Mouse (Mus musculus) adrenal gland, adult 8-10 months (tissue): ENCODE measurements around the gene Acsm1. TPM values are rescaled to one million over a fixed set of nuclear protein-coding genes. Genes with fewer than 3 reads are reported as not detected.
"Not testable (repeated sequence)": the region's sequence is repeated elsewhere in the genome, so short reads cannot be mapped to it uniquely, and the experiment has no call there.

Source experiments
- DNase-seq: peaks from one replicate; pipeline ENCODE4 v3.0.0; 2022
- total RNA-seq, 4 experiments: library from RNA; stranded (reverse); gene quantifications; 2 replicates each; pipeline ENCODE4 v1.2.4; 2022

Acsm1 gene
- total RNA-seq: not detected

DNA sequence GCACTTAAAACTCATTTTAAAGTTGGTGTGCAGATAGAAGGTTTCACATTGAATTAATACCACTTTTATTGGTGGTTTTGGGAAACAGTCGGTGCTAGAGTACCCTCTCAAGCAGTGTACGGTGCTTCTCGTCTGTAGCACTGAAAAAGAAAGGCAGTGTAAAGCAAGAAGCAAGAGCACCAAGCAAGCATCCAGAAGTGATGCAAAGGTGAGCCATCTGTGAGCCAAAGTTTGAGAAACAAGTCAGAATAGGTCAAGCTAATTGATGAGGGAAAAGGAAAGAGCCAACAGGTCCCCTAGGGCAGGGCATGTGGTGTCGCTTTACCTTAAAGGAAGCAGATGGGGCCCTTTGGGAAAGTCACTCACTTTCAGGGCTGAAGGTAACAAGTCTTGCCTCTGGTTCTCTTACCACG lies at the start of gene Acsm1:
Gene Acsm1 (plus strand): TSS at position 363 of the 413 bp plus-strand sequence.
- DNase-seq: no peak

DNA sequence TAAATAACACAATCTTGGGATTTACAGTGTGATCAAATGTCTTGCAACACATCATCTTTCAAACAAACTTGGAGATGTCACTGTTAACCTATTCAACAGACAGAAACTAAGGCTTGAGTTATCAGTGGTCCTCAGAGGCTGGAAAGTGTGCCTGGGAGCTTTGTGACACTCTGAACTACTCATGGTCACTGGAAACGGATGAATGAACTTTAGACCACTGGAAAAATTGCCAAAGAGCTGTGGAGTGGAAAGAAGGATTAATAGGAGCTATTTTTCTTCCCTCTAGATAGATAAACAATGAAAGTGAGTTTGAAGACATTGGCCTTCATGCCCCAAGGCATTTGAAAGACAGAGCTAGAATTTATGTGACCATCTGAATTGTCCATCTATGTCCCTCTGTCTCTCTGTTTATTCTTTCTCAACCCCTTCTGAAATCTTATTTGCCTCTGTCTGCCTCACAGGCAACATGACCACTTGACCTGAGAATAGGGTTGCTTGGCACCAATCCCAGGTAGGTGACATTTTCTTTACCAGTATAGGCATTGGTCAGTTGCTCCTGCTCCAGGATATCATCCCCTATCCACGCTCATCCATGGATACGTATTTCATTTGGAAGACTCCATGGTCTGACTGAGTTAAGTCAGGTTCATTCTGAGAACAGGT lies 46.9 kb upstream of the Acsm1 start:
- no peak for DNase-seq

DNA sequence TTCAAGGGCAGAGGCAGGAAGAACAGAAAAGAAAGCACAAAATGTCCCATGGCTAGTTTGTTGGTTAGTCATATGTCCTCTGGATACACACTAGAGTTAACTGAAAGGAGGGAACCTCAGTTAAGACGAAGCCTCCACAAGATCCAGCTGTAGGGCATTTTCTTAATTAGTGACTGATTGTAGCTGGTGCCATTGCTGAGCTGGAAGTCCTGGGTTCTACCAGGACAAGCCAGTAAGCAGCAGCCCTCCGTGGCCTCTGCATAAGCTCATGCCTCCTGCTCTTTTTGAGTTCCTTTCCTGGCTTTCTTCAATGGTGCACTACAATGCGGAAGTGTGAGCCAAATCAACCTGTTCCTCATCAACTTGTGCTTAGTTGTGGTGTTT lies 46.4 kb upstream of the Acsm1 start:
- no peak for DNase-seq

DNA sequence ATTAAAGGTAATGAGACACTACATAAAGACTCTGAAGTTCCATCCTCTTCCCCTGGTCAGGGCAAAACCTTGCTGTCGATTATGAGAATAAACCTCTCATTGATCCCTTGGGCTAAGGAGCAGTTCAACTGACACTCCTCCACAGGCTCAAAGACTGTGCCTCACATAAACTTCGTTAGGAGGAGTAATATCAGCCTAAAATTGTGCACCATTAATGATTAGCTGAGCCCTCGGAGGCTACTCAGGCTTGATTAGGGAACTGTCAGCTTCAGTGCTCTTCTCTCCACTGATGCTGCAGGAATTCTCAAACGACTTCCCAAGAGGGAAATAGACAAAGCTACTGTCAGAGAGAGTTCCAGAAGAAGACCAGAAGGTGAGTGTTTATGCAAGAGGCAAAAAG lies 45.4 kb upstream of the Acsm1 start:
- no peak for DNase-seq

DNA sequence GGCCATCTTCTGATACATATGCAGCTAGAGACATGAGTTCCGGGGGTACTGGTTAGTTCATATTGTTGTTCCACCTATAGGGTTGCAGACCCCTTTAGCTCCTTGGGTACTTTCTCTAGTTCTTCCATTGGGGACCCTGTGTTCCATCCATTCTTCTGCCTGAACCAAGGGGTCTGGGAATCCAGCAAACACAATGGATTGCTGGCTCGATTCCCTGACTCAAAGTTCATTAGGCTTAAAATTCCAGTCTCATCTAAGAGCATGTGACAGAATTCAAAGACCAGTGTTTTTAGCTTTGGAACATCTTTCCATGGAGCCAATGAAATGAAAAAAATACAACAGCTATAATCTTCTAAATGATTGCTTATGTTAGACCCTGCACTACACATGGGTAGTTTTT lies 44.4 kb upstream of the Acsm1 start:
- DNase-seq: not testable (repeated sequence)

DNA sequence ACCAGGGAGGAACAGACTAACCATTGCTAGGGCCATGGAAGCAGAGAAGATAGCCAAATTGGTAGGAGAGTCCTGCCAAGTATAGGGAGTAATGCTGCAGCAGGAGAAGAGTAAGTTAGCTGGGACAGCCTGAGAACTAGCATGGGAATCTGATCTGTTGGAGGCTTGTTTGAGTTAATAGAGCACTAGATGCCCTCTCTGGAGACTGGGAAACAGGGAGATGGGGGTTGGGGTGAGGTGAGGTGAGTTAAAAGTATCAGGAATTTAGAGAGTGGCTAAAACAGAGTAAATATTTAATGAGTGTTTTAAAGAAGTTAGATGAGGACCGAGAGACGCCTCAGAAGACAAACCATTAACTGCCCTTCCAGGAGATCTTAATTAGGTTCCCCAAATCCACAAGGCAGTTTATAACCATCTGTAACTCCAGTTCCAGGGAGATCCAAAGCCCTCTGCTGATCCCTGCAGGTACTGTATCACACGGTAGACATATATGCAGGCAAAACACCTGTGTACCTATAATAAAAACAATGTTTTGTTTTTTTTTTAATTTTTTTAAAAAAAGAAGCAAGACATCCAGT lies 12.2 kb upstream of the Acsm1 start:
- no peak for DNase-seq

DNA sequence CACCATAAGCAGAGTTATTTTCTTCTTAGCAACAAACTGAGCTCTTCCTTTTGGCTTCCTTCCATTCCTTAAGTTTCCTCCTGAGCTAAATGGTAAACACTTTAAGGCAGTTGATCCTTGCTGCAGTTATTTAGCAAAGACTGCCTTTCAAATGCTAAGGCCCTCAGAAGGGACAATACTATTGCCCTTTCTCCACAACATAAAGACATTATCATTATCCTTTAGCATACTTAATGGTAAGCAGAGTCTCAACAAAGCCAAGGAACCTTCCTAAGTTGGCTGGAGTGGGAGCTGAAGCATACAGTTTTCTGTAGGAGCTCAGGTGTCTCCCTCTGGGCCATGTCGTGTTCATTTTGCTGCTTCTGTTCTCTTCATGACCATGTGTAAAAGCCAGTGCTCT lies 11.5 kb upstream of the Acsm1 start:
- no peak for DNase-seq

DNA sequence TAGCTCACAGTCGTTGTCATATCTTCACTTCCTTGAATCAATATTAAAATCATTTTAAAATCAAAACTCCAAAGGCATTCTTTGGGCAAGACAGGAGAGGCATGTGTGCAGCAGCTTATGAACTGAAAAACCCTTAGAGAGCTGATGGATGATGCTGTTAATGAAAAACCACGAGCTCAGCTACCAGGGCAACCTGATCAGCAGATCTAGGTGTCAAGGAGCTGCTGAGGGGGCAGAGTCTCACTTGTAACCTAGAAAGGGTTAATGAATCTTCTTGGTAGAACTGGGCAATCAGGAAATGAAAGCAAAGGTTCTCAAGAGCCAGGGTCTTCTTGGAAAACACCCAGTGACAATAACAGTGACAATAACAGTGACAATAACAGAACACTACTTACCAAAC lies 10.3 kb upstream of the Acsm1 start:
- no peak for DNase-seq

DNA sequence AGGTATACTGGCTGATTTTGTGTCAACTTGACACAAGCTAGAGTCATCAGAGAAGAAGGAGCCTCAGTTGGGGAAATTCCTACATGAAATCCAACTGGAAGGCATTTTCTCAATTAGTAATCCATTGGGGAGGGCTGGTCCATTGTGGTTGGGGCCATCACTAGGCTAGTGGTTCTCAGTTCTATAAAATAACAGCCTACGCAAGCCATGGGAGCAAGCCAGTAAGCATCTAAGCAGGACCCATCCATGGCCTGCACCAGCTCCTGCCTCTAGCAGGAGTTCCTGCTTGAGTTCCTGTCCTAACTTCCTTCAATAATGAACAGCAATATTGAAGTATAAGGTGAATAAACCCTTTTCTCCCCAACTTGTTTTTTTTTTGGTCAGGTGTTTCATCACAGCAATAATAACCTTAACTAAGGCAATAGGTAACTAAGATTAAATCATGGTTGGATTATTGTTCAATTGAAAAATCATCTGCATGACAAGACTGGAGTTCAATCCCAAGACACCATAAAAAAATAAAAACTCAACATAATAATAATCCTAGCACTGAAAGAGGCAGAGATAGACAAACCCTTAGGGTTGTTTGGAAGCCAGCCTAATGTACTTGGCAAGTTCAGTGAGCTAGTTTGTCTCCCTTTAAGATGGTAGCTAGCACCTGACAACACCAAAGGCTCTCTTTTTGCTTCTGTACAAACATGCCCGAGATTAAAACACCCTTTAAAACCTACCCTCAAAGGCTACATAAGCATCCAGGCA lies 5.5 kb upstream of the Acsm1 start:
- DNase-seq: no peak

DNA sequence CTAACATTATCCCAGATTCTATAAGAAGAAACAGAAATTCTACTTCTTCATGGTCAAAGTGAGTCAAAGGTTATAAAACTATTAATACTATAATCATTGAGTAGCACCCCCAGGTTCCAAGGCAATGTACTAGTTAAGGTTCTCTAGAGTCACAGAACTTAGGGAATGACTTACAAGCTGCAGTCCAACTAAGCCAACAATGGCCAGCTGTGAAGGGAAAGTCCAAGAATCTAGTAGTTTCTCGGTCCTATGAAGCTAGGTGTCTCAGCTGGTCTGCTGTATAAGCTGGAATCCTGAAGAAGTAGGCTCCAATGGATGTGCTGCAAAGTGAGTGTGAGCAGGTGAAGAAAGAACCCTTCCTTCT lies 4.9 kb upstream of the Acsm1 start:
- DNase-seq: no peak

DNA sequence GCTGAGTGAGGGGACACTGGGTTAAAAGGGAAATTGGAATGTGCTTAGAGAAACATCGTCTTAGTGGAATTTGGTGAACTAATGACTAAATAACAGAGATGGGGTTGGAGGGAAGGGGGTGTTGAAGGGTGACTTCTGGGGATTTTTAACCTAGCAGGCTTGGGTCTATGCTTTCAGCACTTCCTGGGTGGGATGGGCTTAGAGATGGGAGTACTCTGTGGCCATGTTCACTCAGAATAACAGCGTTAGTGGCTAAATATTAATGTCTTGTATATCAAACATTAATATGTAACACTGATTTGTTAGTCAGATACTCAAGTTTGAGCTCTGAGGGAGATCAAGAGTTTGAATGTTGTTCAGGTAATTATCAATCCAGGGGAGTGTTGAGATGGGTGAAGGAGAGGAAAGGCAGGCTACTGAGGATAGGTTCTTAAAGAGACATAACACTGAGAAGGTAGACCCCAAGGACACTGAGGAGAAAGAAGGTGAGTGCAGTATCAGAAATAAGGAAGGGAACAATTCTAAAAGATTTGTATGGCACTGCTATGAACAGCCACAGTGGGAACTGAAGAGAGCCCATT lies 1.8 kb upstream of the Acsm1 start:
- no peak for DNase-seq

DNA sequence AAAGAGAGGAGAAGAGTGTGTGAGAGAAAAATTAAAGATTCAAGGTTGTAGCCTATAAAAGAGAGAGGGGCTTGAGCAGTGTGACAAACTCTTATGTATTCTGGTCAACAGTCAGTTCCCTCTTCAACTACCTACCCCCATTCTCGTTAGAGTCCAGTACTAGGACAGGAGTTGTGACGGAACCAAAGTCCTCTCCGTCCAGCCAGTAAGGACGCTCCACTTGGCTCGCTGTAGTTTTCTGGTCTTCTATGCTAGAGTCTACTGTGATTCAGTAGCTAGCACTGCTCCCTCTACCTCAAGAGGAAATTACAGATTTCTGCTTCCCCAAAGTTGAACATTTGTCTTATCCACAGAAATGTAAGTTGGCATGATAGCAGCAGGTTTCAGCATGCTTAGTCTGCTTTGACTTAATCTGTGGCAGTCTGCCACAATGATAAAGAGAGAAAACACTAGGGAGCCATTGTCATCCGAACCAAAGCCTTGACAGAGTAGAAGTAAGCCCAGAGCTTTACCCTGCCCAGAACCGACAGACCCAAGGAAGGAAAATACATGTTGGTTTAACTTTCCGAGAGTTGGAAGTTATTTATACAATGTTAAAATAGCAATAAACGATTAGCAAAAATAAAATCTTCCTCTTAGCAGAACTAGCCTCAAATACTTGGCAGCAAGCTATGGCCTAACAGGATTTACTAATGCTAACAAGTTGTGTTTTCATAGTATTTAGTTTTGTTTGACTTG lies 731 bp upstream of the Acsm1 start:
- no peak for DNase-seq

DNA sequence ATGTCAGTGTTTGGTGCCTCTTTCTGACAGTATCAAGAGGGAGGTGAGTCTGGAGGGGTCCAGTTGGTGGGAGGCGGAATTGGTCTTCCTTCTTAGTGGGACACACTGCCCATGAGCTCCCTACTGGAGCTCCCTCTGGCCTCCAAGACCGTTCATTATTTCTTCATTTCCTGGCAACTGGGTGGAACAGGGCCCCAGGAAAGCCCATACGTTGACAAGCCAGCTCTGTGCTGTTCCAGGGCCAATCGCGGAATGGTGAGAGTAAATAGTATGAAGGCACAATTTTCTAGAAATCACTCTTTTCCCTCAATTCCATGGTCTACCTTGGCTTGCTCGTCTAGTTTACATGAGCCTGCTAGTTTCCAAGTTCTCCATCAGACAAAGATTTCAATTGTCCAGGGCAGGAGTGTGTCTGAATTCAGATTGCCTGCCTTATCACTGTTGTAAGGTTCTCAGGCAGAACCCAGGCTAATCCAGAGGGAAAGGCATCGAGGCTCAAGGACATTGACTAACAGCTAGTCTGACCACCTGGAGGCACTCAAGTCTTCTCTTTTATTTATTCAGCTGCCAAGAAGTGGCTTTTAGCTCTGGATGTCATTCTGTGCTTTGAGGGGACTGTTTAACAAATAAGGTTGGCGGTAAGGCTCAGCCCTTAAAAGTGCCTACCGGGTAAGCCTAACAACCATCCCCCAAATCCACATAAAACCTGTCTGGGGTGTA lies 1.1 kb downstream of the Acsm1 start:
- DNase-seq: no peak

DNA sequence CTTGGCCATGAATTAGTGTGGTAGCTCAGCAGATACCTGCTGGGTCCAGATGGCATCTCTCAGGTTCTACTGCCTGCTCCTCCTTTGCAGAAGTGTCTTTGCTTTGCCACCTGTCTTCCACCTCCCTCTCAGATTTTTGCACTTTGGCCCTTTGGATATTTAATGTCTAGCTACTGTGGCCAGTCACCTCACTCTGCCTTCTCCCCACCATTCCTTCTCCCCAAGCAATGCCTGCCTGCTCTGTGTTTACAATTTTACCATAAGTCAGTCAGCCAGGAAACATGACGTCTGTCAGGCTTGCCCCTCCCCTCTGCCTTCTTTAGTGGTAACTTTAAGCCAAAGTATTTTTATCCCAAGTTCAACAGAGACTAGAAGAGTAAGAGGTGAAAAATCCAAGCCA lies 9.7 kb downstream of the Acsm1 start:
- DNase-seq: no peak

DNA sequence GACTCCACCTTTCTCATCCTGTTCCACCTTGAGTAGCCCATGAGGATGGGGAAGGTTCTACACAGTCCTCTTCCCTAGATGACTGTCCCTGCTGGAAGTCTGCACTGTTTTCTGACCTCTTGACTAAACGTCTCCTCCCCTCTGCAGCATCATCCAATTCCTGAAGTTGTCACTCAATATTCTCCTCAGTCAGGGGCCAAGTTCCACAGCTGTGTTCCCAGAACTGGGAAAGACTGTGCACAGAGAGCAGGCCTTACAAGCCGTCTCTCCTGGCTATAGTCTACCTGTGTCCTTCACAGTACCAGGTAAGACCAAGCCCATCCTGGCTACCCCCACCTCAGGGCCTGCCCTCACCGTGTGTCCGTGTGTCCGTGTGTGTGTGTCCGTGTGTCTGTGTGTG lies 10.8 kb downstream of the Acsm1 start:
- no peak for DNase-seq

DNA sequence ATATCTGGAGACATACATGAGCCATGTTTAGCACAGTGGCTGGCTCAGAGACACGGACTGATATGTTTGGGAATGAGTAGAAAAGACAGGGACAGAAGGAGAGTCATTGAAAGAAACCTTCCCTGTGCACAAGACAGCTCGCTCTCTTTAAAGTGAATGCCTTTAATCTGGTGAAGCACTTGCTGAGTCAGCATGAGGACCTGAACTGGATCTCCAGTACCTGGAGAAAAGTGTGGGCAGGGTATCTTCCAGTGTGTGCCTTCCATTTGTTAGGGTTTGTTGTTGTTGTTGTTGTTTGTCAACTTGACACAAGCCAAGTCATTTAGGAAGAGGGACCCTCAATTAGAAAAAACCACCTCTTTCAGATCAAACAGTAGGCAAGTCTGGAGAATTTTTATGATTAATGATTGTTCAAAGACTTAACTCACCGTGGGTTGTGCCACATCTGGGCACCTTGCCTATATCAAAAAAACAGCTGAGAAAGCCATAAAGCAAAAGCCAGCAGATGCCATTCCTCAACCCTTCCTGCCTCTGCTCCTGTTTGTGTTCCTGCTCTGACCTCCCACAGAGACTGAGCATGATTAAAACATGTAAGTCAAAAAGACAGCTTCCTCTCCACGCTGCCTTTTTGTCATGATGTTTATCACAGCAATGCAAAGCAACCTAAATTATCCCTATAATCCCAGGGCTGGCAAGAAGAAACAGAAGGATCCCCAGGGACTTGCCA lies 11.5 kb downstream of the Acsm1 start:
- DNase-seq: no peak

DNA sequence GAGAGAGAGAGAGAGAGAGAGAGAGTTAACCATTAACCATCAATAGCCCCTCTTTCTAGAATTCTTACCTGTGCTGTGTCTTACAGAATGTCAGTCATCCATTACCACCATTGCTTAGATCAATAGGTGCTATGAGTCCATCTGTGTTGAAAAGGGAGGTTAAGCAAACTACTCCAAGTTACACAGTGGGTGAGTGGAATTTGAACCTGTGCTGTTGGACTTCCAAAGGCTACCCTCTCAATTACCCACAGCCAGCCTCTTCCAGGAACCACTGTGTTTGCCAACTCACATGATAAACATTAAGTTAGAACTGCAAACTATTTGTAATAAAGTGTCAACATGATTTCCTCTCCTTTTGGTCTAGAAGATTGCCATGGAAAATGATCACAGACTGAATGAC lies 13.3 kb downstream of the Acsm1 start:
- no peak for DNase-seq

DNA sequence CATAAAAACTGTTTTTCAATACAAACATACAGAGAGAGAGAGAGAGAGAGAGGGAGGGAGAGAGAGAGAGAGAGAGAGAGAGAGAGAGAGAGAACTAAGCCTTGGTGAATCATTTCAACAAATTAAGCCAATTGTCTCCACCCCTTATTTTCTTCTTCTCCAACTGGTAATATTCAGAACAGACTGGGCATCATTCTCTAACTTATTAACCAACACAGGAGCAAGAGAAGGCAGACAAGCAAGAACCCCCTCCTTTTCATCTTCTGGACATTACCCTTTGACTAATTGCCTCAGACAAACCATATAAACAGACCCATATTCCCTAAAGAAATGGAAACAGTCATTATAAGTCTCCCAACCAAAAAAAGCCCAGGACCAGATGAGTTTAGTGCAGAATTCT lies 31.9 kb downstream of the Acsm1 start:
- no peak for DNase-seq

DNA sequence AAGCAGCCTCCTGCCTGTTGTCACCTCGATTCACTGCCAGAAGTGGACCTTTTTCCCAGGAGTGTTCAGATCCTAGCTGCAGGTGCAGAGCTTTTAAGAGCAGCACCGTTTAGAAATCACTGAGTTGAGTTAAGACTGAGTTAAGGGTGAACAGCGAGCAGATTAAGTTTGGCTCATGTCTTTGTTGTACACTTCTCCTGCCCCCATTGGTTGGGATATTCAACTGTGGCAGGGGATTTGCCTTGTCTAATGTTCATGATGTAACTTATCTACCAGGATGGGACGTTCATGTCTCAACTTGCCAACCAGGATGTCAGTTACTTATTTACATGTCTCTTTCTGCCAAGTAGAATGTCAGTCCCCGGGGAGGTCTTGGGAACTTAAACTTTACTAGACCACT lies 35.5 kb downstream of the Acsm1 start:
- no peak for DNase-seq

DNA sequence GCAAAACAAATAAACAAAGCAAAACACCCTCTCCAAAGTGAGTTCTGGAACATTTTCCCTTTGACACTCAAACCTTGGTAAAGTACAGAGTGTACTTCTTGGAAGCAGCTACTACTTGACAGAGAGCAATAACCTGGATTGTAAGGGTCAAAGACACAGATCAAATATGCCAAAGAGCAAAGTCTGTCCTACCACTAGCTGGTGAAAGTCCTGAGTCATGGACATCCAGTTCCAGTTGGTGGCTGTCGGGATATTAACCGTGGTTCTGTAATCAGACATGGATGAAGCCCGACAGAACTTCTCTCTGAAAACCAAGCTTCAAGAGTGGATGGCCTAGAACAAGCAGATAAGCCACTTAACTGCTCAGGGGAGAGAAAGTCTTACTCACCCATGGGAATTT lies 61.1 kb downstream of the Acsm1 start:
- no peak for DNase-seq

DNA sequence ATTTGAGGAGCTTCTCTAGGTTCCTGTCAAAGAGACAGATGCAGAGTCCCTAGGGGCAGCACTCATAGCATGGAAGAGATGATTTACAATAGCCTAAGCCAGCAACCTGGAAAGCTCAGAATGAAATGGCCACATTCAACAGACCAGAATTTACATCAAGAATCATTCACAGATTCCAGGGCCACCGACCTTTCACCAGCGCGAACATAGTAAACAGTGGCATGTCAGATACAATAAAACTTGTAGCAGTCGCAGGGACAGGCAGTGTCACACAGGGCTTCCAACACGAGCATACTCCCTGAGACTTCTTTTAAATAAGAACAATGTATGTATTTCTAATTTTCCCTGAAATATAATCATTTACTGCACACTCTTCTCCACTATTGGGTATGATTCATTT lies 63.6 kb downstream of the Acsm1 start:
- DNase-seq: no peak

DNA sequence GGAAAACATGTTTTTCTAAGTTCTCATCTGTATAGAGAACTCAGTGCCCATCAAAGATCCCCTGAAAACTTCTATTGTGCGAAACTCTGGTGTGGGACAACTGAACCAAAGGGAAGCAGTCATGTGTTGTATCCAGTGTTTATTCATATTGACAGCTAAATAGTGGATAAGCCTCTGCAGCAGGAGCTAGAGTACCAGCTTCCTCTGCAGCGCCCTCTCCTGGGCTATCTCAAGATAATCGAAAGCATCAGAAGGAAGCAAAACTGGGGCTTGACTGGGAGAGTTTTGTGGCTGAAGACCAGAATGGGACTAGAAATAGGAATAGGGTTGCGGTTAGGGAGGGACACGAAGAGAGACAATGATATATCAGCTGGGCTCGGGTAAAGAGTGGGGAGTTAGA lies 64.1 kb downstream of the Acsm1 start:
- no peak for DNase-seq
